Mouse (Mus musculus) ES-Bruce4 (cell line): ENCODE measurements around the gene Lrrc47.

Experiments used
- CTCF ChIP-seq: IDR thresholded peaks from one replicate; pipeline ENCODE4 v1.8.1; 2011; ENCODE audit warnings: low read depth, low read length
- EP300 ChIP-seq: IDR thresholded peaks from 2 replicates; pipeline ENCODE4 v1.6.1; 2011; ENCODE audit warnings: low read depth, low read length; ENCODE audit not compliant: insufficient read depth

- TF ChIP-seq CTCF (no peak), EP300 (no peak)
Observed at GRCm38 (mm10) chr4:154021432-154021831, 9.9 kb downstream of the Lrrc47 start.
